Comparison of ENCODE assay signal across 12 mouse cellular contexts in genomic region chr2:65669561-65669960, GRCm38 (mm10). TPM values are rescaled to one million over a fixed set of nuclear protein-coding genes. Genes with fewer than 3 reads are reported as not detected.
DNase-seq lines count a peak whose midpoint lies in the region; ATAC-seq lines count a peak whose summit lies in the region.
"Had no signal": no experiment of that assay in that cellular context is flagged by ENCODE, and none has a peak within 500 bp of the region (broad histone marks: within the 10 kb centered on the region; RNA-seq: fewer than 3 reads in every experiment).

No protein-coding gene starts in this region.

- WGBS in midbrain, embryonic 13.5 days: 84% methylated on average over 8 of the region's 8 CpGs
- WGBS in midbrain, embryonic 10.5 days: 84% methylated on average over 8 of the region's 8 CpGs
- WGBS in kidney, embryonic 15.5 days: 70% methylated on average over 8 of the region's 8 CpGs

- intact Hi-C loops in heart, postnatal 25 days (cut with DNase I): loop anchor here (5.0 kb wide), 2 partner anchors 257 to 277 kb away; no protein-coding TSS in a partner anchor

- H3K27ac ChIP-seq in midbrain, embryonic 13.5 days: no peak overlapping the region
- H3K27ac ChIP-seq in midbrain, embryonic 10.5 days (replicated peaks): no peak overlapping the region
- H3K27ac ChIP-seq in kidney, embryonic 15.5 days: no peak overlapping the region
- H3K27ac ChIP-seq: embryonic facial prominence, embryonic 15.5 days; liver, embryonic 15.5 days had no signal

- no peak for ATAC-seq in midbrain, embryonic 13.5 days
- ATAC-seq in kidney, embryonic 15.5 days (replicated peaks; ENCODE audit: low FRiP score): no peak
- ATAC-seq: inflammation-experienced regulatory T-cells, adult 6 months had no signal

- peak overlapping the region; percentile 48; the same call in 1 of the 2 replicates for H3K4me3 ChIP-seq in midbrain, embryonic 13.5 days (replicated peaks)
- no peak overlapping the region for H3K4me3 ChIP-seq in midbrain, embryonic 10.5 days
- no peak overlapping the region for H3K4me3 ChIP-seq in kidney, embryonic 15.5 days (replicated peaks)
- H3K4me3 ChIP-seq: liver, embryonic 15.5 days had no signal

- no peaks in the 10 kb centered on the region for H3K27me3 ChIP-seq in midbrain, embryonic 13.5 days
- no peaks in the 10 kb centered on the region for H3K27me3 ChIP-seq in midbrain, embryonic 10.5 days (ENCODE audit: low read depth, poor library complexity, severe bottlenecking)
- no peaks in the 10 kb centered on the region for H3K27me3 ChIP-seq in kidney, embryonic 15.5 days
- H3K27me3 ChIP-seq: embryonic facial prominence, embryonic 15.5 days; liver, embryonic 15.5 days had no signal

- no peaks in the 10 kb centered on the region for H3K36me3 ChIP-seq in midbrain, embryonic 13.5 days
- H3K36me3 ChIP-seq in midbrain, embryonic 10.5 days: no peaks in the 10 kb centered on the region
- no peaks in the 10 kb centered on the region for H3K36me3 ChIP-seq in kidney, embryonic 15.5 days
- H3K36me3 ChIP-seq: embryonic facial prominence, embryonic 15.5 days; liver, embryonic 15.5 days had no signal

- no peaks in the 10 kb centered on the region for H3K9me3 ChIP-seq in midbrain, embryonic 13.5 days
- no peaks in the 10 kb centered on the region for H3K9me3 ChIP-seq in midbrain, embryonic 10.5 days (replicated peaks)
- no peaks in the 10 kb centered on the region for H3K9me3 ChIP-seq in kidney, embryonic 15.5 days (replicated peaks)
- H3K9me3 ChIP-seq: embryonic facial prominence, embryonic 15.5 days; liver, embryonic 15.5 days had no signal

- H3K9ac ChIP-seq in midbrain, embryonic 13.5 days (replicated peaks): no peak overlapping the region; the same call in 1 of the 2 replicates
- no peak overlapping the region for H3K9ac ChIP-seq in kidney, embryonic 15.5 days
- H3K9ac ChIP-seq: embryonic facial prominence, embryonic 15.5 days; liver, embryonic 15.5 days had no signal

- H3K4me2 ChIP-seq in midbrain, embryonic 13.5 days (replicated peaks): peak overlapping the region; percentile 57
- no peak overlapping the region for H3K4me2 ChIP-seq in kidney, embryonic 15.5 days
- H3K4me2 ChIP-seq: liver, embryonic 15.5 days had no signal

- H3K4me1 ChIP-seq in midbrain, embryonic 13.5 days (replicated peaks): peaks cover 29% of the 10 kb centered on the region
- peaks cover 21% of the 10 kb centered on the region for H3K4me1 ChIP-seq in midbrain, embryonic 10.5 days
- peaks cover 6% of the 10 kb centered on the region; the same call in 1 of the 2 replicates for H3K4me1 ChIP-seq in kidney, embryonic 15.5 days
- H3K4me1 ChIP-seq: liver, embryonic 15.5 days had no signal

- DNase-seq in midbrain, embryonic 10.5 days (ENCODE audit: low spot score): no peak
- peak; percentile 85 to 93 for DNase-seq in cerebellum, adult 18-20 months
- peak; percentile 17 to 18 for DNase-seq in frontal cortex, postnatal 10 days (ENCODE audit: low spot score in 2 of 2)
- peak; percentile 48 to 58 for DNase-seq in right cerebral cortex, postnatal 10 days (ENCODE audit: low spot score in 2 of 2)
- DNase-seq in heart, postnatal 25 days (ENCODE audit: low spot score): no peak
- DNase-seq: adrenal gland, postnatal 36 days had no signal

RNA-seq across cellular contexts. Expression of gene Scn2a, which starts 49.0 kb away (rescaled TPM):
- polyA plus RNA-seq in midbrain, embryonic 13.5 days (2015; fragmentation: Nextera tagmentation; extraction: Ambion mirVana): 28.5 and 32.1 TPM in 2 replicates
- 3.2 and 5.5 TPM in 2 replicates for polyA plus RNA-seq in midbrain, embryonic 10.5 days (2016; fragmentation: Nextera tagmentation; extraction: Ambion mirVana)
- 2.2 and 2.9 TPM in 2 replicates for polyA plus RNA-seq in kidney, embryonic 15.5 days (2015; fragmentation: Nextera tagmentation; extraction: Ambion mirVana)
- under 1 TPM; 0.42 to 0.67 TPM for total RNA-seq in heart, postnatal 25 days (2021)
- total RNA-seq: MEL had no signal

Comparison
In these comparisons a context has a peak if more than half of its experiments do, and no peak if none do; other contexts are left out.
1. DNase-seq: peak in cerebellum, adult 18-20 months (2 of 2), frontal cortex, postnatal 10 days (2 of 2) and right cerebral cortex, postnatal 10 days (2 of 2); none in midbrain, embryonic 10.5 days (single experiment) and heart, postnatal 25 days (single experiment).